Mouse (Mus musculus) forebrain, postnatal 0 days (tissue): ENCODE data around the gene Spns2. TPM values are rescaled to one million over a fixed set of nuclear protein-coding genes. Genes with fewer than 3 reads are reported as not detected.

Experiments
- ATAC-seq: fragments of 200-750 bp; cut with Nextera tagmentation; 2 replicates; pipeline ENCODE4 v1.8.0; 2017; ENCODE audit warnings: mild to moderate bottlenecking, moderate library complexity
- DNase-seq: peaks from one replicate; pipeline ENCODE4 v3.0.0-alpha.2; 2015
- H3K27ac ChIP-seq: fragments of 300-500 bp; sonication (generic); 2 replicates; pipeline ENCODE4 v1.5.1; 2014; ENCODE audit warnings: low read depth, mild to moderate bottlenecking, antibody characterized with exemption, low read length, moderate library complexity, mixed read lengths
- H3K27me3 ChIP-seq: fragments of 300-500 bp; sonication (generic); 2 replicates; pipeline ENCODE4 v1.6.1; 2014; ENCODE audit warnings: mild to moderate bottlenecking, low read length, mixed read lengths; ENCODE audit not compliant: insufficient read depth
- H3K36me3 ChIP-seq: fragments of 300-500 bp; sonication (generic); 2 replicates; pipeline ENCODE4 v1.6.1; 2014; ENCODE audit warnings: mild to moderate bottlenecking, moderate library complexity; ENCODE audit not compliant: insufficient read depth
- H3K4me1 ChIP-seq: fragments of 300-500 bp; sonication (generic); 2 replicates; pipeline ENCODE4 v1.6.1; 2014; ENCODE audit warnings: antibody characterized with exemption; ENCODE audit not compliant: insufficient read depth
- H3K4me2 ChIP-seq: fragments of 300-500 bp; sonication (generic); 2 replicates; pipeline ENCODE4 v1.6.1; 2014; ENCODE audit warnings: low read depth, mild to moderate bottlenecking, moderate library complexity
- H3K4me3 ChIP-seq: fragments of 300-500 bp; sonication (generic); 2 replicates; pipeline ENCODE4 v1.5.1; 2014; ENCODE audit warnings: low read depth, low read length, mixed read lengths
- H3K9ac ChIP-seq: fragments of 300-500 bp; sonication (generic); 2 replicates; pipeline ENCODE4 v1.6.1; 2014; ENCODE audit warnings: mild to moderate bottlenecking
- H3K9me3 ChIP-seq: fragments of 300-500 bp; sonication (generic); 2 replicates; pipeline ENCODE4 v1.6.1; 2016; ENCODE audit warnings: low read length
- CTCF ChIP-seq: sonication (generic); IDR thresholded peaks from 2 replicates; pipeline ENCODE4 v1.5.1; 2016; ENCODE audit warnings: antibody characterized with exemption, control low read depth, low read depth
- WGBS: fragments of 180-500 bp; shearing (Covaris S2); extraction: QIAGEN DNeasy Blood & Tissue Kit; methylation state at CpG from one replicate; pipeline ENCODE4 v1.1.7; 2014; 5-methylcytosine and 5-hydroxymethylcytosine counted together
- polyA plus RNA-seq: library from polyadenylated mRNA; unstranded; fragments of >200 nt; fragmentation: Nextera tagmentation; extraction: Ambion mirVana; gene quantifications from 2 replicates; pipeline ENCODE4 v1.2.1, GENCODE M21; 2015
- total RNA-seq: library from RNA; depleted of rRNA; stranded (reverse); fragments of >200 nt; gene quantifications from 2 replicates; pipeline ENCODE4 v1.2.3, GENCODE M21; 2014; rRNA removed

Spns2 gene
- total and polyA plus RNA-seq, 2 experiments from 2014 or later: 6.5 to 38.8 TPM

- no peak for TF ChIP-seq CTCF
- no peaks in the 10 kb centered on the region for H3K4me1 ChIP-seq
These were observed 83.5 kb downstream of the Spns2 start for GRCm38 (mm10) chr11:72406079-72406675.

GRCm38 (mm10) chr11:72405532-72405931 lies 84.2 kb downstream of the Spns2 start:
- no peak for TF ChIP-seq CTCF
- Histone ChIP-seq H3K9me3 (no peaks in the 10 kb centered on the region), H3K27me3 (no peaks in the 10 kb centered on the region), H3K4me3 (no peak overlapping the region), H3K4me1 (no peaks in the 10 kb centered on the region), H3K36me3 (no peaks in the 10 kb centered on the region), H3K4me2 (no peak overlapping the region), H3K27ac (no peak overlapping the region), H3K9ac (no peak overlapping the region)
- DNase-seq (no peak), ATAC-seq (no peak)
- WGBS: 61% methylated on average over 4 of the region's 4 CpGs

More at GRCm38 (mm10) chr11:72406079-72406675, 83.5 kb downstream of the Spns2 start:
- Histone ChIP-seq H3K27ac (no peak overlapping the region), H3K4me2 (no peak overlapping the region), H3K9me3 (no peaks in the 10 kb centered on the region), H3K36me3 (no peaks in the 10 kb centered on the region), H3K9ac (no peak overlapping the region), H3K27me3 (no peaks in the 10 kb centered on the region), H3K4me3 (no peak overlapping the region)
- DNase-seq (no peak), ATAC-seq (no peak)
- 60% methylated on average over 8 of the region's 8 CpGs for WGBS

- WGBS: 95% methylated on average over 12 of the region's 12 CpGs
- Histone ChIP-seq H3K4me1 (no peaks in the 10 kb centered on the region), H3K9ac (no peak overlapping the region), H3K36me3 (no peaks in the 10 kb centered on the region), H3K27ac (no peak overlapping the region), H3K4me2 (no peak overlapping the region), H3K4me3 (no peak overlapping the region), H3K27me3 (no peaks in the 10 kb centered on the region), H3K9me3 (no peaks in the 10 kb centered on the region)
- ATAC-seq (no peak), DNase-seq (no peak)
- TF ChIP-seq CTCF: no peak
These were observed 86.7 kb downstream of the Spns2 start for GRCm38 (mm10) chr11:72402969-72403368.

- TF ChIP-seq CTCF: no peak
- no peaks in the 10 kb centered on the region for H3K27me3 ChIP-seq
- no peak for DNase-seq
- no peak for ATAC-seq
- no peaks in the 10 kb centered on the region for H3K36me3 ChIP-seq
- no peak overlapping the region for H3K9ac ChIP-seq
- no peaks in the 10 kb centered on the region for H3K9me3 ChIP-seq
- WGBS: 81% methylated on average over 5 of the region's 5 CpGs
- H3K27ac ChIP-seq: no peak overlapping the region
- no peaks in the 10 kb centered on the region for H3K4me1 ChIP-seq
- H3K4me3 ChIP-seq: no peak overlapping the region
- H3K4me2 ChIP-seq: no peak overlapping the region
These were observed 87.7 kb downstream of the Spns2 start for GRCm38 (mm10) chr11:72402017-72402416.

Other genes with a start within 250 kb of the Spns2 start
- 3.8 and 4.7 TPM in 2 replicates for gene Slc13a5, start 222.7 kb downstream of the Spns2 start, total RNA-seq
- 4.0 and 4.1 TPM in 2 replicates for gene Slc13a5, start 222.7 kb downstream of the Spns2 start, polyA plus RNA-seq
- gene Xaf1, start 188.3 kb downstream of the Spns2 start, total RNA-seq: 0.77 and 3.1 TPM in 2 replicates
- 4.3 and 4.8 TPM in 2 replicates for gene Xaf1, start 188.3 kb downstream of the Spns2 start, polyA plus RNA-seq
- not detected in 2 replicates for gene Fbxo39, start 175.5 kb downstream of the Spns2 start, total RNA-seq
- gene Fbxo39, start 175.5 kb downstream of the Spns2 start, polyA plus RNA-seq: not detected in 2 replicates
- gene Tekt1, start 127.5 kb downstream of the Spns2 start, total RNA-seq: 10.5 and 13.1 TPM in 2 replicates
- 8.6 and 12.4 TPM in 2 replicates for gene Tekt1, start 127.5 kb downstream of the Spns2 start, polyA plus RNA-seq
- 9.7 and 10.4 TPM in 2 replicates for gene Smtnl2, start 78.2 kb downstream of the Spns2 start, total RNA-seq
- 8.4 and 10.2 TPM in 2 replicates for gene Smtnl2, start 78.2 kb downstream of the Spns2 start, polyA plus RNA-seq
- not detected in 2 replicates for gene Ggt6, start 54.4 kb downstream of the Spns2 start, total RNA-seq
- gene Ggt6, start 54.4 kb downstream of the Spns2 start, polyA plus RNA-seq: not detected in 2 replicates
- 36.9 and 38.0 TPM in 2 replicates for gene Mybbp1a, start 48.5 kb downstream of the Spns2 start, total RNA-seq
- gene Mybbp1a, start 48.5 kb downstream of the Spns2 start, polyA plus RNA-seq: 50.0 and 52.4 TPM in 2 replicates
- gene Spns3, start 60.6 kb upstream of the Spns2 start, total RNA-seq: 0.15 TPM in 1 of 2 replicates, not detected in the other
- gene Spns3, start 60.6 kb upstream of the Spns2 start, polyA plus RNA-seq: 0.06 and 0.07 TPM in 2 replicates
- 56.4 and 61.2 TPM in 2 replicates for gene Ube2g1, start 117.4 kb upstream of the Spns2 start, total RNA-seq
- 76.8 and 82.1 TPM in 2 replicates for gene Ube2g1, start 117.4 kb upstream of the Spns2 start, polyA plus RNA-seq
- gene Ankfy1, start 200.1 kb upstream of the Spns2 start, total RNA-seq: 39.7 and 55.8 TPM in 2 replicates
- 9.8 and 15.7 TPM in 2 replicates for gene Ankfy1, start 200.1 kb upstream of the Spns2 start, polyA plus RNA-seq